Mouse (Mus musculus) lung, postnatal 14 days (tissue): ENCODE data around the gene Rab5c.

ENCODE experiments used
- DNase-seq: peaks from one replicate; pipeline ENCODE4 v3.0.0; 2021

Rab5c gene

DNA sequence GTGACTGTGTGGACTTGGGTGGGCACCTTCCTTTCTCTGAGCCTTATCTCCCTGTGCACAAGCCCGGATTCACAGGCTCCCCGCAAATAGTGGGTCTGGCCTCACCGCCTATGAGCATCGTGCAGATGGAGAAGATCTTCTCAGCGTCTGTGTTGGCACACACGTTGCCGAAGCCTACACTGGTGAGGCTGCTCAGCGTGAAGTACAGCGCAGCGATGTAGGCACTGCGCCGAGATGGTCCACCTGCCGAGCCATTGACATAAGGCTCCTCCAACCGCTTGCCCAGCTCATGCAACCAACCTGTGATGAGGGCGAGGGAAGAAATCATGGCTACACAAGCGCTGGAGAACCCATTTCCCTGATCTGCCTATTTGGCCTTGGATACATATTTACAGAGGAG, 12.1 kb upstream of the Rab5c start:
- DNase-seq, result no peak

DNA sequence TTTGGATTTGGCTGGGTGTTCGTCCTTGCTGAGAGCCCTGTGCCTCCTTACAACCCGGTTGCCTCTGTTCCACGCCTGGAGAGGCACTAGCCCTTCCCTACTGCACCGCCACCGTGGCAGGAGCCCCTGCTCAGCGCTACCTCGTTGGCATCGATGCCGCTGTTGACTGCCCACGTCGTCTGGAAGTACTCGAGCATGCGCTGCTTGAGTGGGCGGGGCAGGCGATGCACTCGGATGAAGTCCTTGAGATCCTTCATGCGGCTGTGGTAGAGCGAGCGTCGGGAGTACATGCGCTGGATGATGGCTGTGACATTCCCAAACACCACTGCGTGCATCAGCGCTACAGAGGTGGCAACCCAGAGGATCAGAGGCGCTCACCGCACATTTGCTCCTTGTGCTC, 11.5 kb upstream of the Rab5c start:
- no peak for DNase-seq

DNA sequence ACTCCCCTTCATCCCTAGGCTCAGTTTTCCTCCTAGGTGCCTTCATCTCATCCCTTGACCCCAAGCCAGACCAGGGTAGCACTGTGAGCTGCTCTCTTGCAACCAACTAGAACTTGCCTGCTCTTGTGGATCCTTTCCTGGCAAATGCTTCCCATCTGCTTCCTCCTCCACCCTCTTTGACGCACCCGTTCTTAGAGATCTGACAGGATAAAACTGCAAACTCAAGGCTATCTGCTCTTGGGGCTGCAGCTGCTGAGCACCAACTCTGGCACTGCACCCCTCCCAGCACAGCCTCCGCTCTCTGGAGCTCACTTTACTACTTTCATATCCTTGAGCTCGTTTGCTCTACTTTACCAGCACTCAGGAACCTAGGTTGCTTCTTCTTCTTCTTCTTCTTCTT, 10.6 kb upstream of the Rab5c start:
- DNase-seq, result no peak

DNA sequence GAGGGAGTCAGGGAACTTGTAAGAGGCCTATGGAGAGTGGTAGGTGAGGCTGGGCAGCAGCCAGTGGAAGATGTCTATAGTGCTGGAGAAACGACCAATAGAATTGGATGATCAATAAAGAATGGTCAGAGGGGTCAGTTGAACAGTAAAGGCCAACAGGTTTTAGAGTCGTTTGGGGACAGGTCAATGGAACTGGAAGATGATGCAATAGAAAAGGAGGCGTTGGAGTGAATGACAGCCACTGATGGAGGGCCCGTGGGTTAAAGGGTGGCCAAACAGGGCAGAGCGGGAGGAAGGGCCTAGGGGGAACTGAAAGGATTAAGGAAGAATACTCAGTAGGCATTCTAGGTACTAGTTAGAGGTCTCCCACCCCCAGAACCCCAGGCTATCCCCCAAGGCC, 9.1 kb upstream of the Rab5c start:
- no peak for DNase-seq

DNA sequence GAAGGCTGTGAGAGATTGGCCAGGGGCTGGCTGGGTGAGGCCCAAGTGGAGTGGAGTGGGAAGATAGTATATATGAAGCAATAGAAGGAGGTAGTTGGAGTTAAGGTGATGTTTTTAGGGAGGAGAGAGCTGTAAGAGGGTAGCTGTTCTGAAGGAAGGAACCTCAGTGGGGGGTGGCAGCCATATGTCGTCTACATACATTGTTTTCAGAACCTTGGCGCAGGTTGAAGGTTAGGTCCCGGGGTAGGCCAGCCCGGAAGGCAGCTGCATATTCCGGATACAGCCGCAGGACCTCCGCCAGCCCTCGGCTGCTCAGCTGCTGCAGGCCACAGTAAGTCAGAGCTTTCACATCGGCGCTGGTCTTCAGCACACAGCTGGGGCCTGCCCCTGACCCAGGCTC, 8.5 kb upstream of the Rab5c start:
- DNase-seq, result no peak

DNA sequence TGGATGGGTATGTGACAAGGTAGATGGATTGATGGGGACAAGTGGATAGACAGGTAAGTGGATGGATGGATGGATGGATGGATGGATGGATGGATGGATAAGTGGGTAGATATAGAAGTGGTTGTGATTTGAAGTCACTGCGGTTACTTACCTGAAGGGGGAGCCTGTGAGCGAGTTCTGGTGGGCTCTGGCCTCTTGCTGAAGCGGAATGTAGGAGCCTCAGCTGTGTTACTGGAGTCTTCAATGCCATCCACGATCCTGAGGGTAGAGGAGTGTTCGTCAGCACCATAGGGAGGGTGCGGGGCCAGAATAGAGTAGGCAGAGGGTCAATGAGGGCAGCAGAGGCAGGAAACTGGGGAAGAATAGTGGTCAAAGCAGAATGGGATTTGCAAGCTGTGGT, 7.1 kb upstream of the Rab5c start:
- DNase-seq, result peak; percentile 62

DNA sequence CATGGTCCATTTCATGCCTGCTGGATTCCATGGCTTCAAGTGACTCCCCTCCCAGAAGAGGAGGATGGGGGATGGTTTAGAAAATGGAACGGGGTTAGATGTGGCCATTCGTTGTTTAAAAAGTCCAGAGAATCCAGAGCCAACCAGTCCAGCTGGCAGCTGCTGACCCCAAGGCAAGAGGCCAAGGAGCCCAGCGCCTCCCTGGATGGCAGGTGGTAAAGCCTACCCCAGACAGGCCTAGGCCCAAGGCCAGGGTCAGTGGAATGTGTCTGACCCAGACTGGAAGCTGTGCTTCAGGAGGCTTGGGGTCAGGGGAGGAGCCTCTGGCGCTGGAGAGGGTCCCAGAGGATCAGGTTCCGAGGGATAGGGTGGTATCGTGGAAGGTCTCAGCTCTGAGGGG, 3.3 kb upstream of the Rab5c start:
- DNase-seq, result no peak

DNA sequence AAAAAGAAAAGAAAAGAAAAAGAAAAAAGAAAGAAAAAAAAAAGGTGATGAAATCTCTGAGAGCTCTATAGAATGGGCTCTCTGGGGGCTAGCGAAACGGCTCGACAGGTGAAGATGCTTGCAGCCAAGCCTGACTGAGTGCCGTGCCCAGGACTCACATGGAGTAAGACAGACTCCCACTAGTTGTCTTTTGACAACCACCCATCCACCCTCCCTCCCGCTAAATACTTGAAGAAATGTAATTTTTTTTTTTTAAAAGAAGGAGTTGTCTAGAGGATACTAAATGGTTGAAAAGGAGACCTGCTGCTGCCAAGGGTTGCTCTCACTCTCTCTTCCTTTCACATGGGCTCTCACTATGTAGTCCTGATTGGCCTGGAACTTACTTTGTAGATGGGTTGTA, 734 bp upstream of the Rab5c start:
- no peak for DNase-seq

DNA sequence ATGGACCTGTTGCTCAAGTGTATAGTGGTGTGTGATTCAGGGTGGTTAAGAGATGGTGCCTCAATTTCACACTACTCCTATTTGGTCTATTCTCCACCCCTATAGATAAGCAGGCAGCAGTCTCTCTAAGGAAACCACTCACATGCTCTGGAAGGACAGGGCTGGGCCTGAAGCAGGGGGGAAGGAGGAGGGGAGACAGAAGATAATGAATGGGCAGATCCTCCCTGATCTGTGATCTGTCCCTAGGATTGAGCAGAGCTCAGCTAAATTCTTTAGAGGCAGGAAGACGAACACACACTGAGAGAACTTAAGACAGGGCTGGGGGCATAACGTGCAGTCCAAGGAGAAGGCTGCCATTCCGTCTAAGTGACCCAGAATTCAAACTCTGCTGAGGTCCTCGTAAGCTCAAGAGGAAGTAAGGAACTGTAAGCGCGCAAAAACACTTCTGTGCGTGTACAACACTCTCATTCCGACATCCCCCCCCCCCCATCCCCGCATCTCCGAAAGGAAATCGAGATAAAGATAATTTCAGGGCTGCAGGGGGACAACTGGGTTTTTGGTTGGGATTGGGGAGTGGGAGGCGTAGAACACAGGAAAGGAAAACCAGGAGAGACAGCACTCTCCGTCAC, 796 bp downstream of the Rab5c start:
- no peak for DNase-seq

DNA sequence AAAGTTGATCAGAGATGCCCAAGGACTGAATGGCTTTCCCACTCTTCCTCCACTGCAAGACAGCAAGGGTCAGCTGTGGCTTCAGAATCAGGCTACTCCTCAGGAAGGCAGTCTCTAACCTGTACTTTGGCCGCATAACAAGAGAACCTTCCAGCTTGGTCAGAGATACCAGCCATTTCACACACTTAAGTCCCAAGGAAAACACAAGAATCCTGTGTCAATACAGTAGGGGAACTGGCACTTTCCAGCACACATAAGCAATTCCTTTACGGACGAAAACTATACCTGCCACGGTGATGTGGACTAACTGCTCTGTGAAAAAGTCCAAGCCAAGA, 1.3 kb downstream of the Rab5c start:
- no peak for DNase-seq

DNA sequence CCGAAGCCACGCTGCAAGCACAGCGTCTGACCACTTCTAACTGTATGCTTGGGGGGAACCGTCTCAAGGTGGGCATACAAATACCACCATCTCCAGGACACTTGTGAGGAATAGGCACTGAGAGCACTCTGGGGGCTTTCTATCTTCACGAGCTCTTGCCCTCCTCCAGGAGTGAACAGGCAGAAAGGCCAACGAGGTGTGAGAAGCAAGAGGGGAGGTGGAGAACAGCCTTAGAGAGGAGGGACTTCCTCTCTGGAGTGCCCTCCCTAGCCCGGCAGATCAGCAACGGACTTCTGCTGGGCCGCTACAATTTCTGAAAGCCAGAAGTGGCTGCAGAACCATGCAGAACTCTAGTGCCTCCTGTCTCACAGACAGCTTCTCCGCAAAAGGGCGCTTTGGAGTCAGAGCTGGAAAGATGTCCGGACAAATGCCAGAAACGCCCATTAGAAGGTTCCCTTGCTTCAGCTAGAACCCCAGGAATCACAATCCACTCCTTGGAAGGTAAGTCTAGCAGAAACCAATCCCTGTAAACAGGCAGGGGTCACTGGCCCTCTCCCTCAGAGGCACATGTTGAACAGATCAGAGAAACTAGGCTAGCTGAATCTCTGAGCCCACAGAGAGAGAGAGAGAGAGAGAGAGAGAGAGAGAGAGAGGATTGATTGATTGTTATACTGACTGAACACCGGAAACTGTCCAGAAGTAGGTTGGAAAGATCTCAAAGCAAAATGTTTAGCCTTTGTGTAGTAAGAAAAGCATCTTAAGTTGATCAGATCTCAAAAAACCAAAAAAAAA, 1.9 kb downstream of the Rab5c start:
- no peak for DNase-seq

DNA sequence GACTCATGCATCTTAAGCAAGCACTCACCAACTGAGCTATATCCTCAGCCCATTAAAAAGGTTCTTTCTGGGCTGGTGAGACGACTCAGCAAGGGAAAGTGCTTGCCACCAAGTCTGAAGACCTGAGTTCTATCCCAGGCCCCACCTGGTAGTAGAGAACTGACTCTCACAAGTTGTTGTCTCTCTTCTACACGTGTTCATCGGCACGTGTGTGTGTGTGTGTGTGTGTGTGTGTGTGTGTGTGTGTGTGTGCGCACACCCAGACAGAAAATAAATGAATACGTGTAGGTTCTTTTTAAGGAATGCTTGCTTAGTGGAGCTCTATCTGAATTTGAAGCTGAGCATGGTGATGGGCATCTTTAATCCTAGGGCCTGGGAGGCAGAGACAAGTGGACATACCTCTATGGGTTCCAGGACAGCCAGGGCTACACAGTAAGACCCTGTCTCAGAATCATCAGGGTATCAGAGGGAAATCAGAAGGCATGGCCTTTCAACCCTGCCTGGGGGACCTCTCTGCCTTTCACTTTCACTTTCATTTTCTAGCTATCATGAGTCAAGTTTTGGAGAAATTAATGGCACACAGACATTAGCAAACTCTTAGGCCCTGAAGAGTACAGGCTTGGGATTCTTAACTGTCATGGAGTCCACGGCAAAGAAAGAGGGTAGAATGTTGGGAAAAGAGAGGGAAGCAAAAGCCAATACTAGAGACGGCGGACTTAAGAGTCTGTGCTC, 2.7 kb downstream of the Rab5c start:
- no peak for DNase-seq

DNA sequence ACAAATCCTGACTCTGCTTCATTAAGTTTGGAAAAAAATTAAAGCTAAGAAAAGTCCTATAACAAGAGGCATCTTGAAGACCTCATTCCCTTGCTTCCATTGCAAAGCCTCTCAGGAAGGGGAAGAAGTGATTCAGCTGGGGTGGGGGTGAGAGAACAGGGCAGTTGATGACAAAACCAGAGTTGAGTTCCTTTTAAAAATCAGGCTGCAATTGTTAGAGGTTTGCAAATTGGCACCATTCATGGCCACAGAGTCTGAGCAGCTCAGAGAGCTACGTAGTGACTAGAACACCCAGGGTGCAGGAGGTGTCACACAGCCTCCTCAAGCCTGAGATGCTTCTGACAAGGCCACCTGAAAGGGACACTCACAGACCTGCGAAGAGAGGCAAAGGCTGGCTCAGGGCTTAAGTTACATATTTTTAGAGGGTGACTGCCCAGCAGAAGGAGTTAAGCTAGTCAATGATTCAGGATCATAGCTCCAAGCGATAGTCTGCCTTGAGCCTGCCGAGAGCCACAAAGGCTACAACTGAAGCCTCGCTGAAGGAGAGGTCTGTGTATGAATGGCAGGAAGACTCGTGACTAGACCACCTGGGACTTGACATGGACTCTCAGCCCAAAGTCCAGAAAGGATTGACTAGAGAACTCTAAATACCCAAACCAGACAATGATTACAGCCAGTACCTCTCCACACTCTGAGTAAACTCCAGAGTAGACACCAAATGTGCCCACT, 7.4 kb downstream of the Rab5c start:
- no peak for DNase-seq

DNA sequence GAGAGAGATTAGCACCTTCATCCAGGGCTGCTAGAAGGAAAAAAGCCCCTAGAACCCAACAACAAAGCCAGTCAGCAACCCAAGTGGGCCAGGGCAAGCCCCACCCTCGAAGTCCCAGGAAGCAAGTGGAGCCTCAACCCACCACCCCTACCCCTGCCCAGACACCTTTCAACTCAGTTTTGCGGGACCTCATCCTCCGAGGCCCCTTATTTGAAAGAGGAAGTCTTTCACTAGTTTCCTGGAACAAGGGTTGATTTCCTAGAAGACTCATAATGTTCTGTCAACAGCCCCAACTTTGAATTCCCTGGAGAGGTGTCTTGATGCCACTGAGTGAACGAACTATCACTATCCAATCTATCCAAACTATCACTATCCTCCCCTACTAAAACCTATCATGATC, 8.0 kb downstream of the Rab5c start:
- DNase-seq, result no peak

DNA sequence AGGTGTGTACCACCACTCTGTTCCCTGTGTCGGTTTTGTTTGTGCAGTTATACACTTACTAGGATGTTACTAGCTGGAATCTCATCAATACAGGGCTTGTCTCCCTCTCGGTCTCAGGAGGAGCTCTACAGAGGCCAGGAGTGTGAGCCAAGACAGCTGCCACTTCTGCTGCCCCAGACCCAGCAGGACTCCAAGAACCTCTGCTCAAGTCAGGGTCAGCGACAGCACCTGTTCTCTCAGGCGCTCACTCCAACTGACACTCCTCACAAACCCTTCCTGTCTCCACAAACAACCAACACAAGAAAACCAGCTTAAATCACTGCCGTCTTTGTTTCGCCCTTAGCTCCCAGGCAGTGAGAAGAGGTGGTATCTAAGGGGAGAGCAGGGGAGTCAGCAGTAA, 9.4 kb downstream of the Rab5c start:
- DNase-seq, result no peak

DNA sequence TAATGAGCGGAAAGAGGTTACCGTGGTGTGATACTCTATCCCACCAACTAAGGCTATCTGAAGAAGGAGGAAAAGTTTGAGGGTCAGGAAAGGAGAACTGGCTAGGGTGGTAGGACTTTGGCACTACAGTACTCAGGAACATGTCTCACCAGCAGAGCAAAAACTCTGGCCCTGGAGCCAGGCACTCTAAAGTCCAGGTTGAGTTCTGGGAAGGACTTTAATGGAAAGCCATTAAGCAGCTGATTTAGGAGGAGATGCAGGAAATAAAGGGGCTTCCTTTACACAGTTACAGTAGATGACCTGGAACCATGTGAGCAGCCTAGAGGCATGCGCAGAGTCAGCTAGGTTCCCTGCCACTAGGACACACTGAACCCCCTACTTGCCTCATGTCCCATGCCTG, 10.8 kb downstream of the Rab5c start:
- no peak for DNase-seq

DNA sequence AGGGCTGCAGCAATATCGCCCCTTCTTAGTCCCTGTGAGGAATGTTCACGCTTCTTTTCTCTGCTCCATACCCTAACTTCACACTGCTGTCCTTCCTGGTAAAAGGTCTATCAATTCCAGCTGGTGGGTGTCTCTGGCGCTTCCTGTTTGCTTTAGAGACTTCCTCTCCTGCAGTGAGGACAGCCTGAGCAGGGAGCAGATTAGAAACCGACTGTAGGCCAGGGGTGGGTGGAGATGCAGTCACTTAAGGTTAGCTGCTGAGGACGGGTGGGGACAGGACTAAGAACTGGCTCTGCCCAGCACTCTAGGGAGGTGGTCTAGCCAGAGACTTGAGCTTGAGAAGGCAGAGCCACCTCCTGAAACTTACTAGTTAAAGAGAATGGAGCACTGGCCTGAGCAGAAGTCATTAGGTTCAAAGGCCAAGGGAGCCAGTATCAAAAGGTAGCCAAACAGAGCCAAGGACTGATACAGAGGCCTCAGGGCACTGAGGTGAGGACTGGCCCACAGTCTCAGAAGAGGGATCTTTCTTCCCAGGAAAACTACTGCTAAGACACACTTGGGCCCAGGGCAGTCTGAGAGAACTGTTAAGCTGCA, 13.0 kb downstream of the Rab5c start:
- DNase-seq, result peak; percentile 49

DNA sequence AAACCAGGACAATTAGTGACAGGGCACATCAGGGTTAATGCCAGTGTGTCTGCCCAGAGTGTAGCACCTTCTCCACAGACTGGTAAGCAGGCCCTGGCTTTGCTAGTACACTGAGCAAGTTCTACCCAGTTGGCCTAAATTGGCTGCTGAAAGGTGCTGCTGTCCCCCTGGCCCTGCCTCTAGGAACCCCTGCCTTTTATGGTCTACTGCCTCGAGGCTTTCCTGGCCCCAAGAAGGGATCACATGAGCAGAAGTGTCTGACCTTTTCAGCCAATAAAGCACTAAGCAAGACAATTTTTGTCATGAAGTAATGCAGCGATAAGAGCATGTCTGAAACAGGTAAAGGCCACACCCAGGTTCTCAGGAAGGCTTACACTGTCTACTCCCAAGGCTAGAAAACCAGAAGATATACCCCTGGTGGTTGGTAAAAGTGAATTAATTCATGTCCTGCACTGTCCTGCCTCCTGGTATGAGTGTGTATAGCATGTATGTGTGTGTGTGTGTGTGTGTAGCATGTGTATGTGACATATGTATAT, 15.5 kb downstream of the Rab5c start:
- DNase-seq, result no peak

DNA sequence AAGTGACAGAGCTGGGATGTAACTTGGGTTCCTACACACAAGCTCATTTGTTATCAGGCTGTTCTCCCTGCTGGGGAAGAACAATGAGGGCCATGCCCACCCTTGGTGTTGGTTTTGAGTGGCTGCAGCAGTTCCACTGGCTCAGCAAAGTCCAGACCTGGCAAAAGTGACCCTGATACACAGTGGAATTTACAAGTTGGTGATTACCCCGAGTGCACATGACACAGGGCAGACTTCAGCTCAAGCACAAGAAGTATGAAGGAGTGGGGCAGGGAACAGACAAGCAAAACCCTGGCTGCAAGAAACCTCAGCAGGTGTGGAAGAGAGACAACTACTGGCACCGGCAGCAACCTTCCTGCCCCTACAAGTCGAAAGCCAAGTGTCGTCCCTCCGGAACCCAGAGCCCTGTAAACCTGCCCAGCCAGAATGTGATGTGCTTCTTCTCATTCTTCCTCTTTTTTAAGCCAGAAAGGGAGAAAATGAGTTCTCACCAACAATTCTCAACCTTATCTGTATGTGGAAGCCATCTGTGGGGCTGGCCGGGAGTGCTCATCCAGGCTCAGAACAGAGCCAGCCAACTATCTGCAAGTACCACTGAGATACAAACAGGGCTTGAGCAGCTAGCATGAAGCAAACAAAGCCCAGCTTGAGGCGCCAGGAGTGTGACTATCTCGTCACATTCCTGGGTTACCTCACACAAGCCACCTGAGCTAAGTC, 16.1 kb downstream of the Rab5c start:
- no peak for DNase-seq

DNA sequence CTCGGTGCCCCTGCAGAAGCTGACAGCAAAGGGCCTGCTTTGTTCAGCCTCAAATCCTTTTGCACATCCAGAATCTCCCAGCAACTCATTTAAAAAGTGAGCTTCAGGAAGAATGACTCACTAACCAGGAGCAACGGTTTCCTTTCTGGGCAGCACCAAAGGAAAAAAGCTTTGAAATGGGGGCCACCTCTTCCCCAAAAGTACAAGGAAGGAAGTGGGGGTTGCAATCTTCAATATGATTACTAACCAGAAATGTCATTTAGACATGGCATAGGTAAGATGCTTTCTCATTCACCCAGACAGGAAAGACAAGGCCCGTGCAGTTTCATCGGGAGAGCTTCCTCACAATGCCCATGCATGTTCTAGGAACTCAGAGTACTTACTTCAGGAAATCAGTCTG, 16.8 kb downstream of the Rab5c start:
- DNase-seq, result no peak

DNA sequence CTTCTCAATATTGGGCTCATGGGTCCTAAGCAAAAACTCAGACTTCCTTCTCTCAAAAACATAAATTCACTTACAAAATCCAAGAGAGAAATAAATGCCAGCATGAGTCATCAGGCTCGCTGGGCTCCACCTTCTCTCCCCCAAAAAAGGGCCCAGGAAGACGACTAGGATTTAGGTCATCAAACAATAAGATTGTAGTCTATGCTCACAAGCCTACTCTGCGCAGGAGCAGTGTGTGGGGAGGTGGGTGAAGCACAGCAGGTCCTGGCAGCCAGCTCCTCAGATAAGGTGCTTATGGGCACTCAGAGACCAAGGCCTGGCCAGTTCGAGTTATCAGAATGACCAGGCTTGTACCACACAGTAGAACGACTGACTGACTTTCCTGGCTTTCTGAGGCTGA, 17.7 kb downstream of the Rab5c start:
- no peak for DNase-seq

DNA sequence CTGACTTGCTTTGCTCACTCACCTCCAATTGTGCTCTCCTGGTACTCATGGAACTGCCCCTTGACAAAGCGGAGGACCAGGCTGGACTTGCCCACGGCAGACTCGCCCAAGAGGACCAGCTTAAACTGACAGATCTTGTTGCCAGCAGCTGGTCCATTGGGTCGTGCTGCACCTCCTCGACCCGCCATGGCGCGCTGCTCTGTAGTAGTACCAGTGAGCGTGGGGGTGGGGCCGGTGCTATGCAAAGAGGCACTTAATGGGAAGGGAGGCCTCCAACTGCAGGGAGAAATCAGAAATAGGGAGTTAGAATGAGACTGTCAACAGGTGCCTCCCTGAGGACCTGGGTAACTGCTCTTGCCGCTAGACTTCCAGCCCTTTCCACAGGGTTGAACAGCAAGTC, 18.1 kb downstream of the Rab5c start:
- DNase-seq, result no peak
